Mouse (Mus musculus) neutrophil, adult 83 days (primary cell): ENCODE measurements around the gene Gda. TPM values are rescaled to one million over a fixed set of nuclear protein-coding genes. Genes with fewer than 3 reads are reported as not detected.

Experiments
- total RNA-seq, 2 experiments: library from RNA; stranded (reverse); gene quantifications; one replicate each; pipeline ENCODE4 v1.2.4; 2023

The Gda gene
- 100 to 1,000 TPM; 318 to 389 TPM for total RNA-seq

DNA sequence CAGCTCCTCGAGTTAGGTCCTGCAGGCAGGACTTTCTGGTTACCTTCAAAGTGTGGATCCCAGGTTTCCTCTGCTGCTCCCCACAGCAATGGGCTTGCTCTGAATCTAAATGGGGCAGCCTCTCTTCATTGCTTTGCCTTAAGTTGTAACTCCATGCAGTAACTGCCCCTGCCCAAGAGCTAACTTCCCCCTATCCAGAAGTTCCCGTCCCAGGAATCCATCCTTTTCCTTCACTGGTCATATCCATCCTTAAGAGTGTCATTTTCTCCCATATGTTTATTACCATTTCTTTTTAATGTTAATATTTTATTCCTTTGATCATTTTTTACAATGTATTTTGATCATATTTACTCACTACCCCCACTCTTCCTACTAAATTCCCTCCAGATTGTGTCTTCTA lies at the start of gene Gda:
Gene Gda (minus strand): TSS at position 101 of the 400 bp plus-strand sequence.

Other genes with a start within 250 kb of the Gda start
- gene Zfand5, start 201.2 kb downstream of the Gda start, total RNA-seq, result 100 to 1,000 TPM; 146 to 149 TPM
- gene 1110059E24Rik, start 179.5 kb upstream of the Gda start, total RNA-seq, result 10 to 100 TPM; 17.5 to 18.0 TPM
- gene Abhd17b, start 179.7 kb upstream of the Gda start, total RNA-seq, result 10 to 100 TPM; 18.5 to 20.2 TPM